Mouse (Mus musculus) CD4-positive helper T cell, adult 2 months (primary cell): ENCODE measurements around the gene Lgals9.

Experiments
- DNase-seq: peaks from one replicate; pipeline ENCODE4 v3.0.0-alpha.2; 2012; ENCODE audit warnings: low read depth, missing footprints, low spot score

Lgals9 gene

GRCm38 (mm10) chr11:78924111-78924510 is 60.6 kb downstream of the Lgals9 start:
- DNase-seq: no peak

- DNase-seq: peak; percentile 50
Observed at GRCm38 (mm10) chr11:78922678-78923407, 61.9 kb downstream of the Lgals9 start.

GRCm38 (mm10) chr11:78920411-78920939 is 64.3 kb downstream of the Lgals9 start, which contains the start of gene Nos2:
TSS of gene Nos2 (plus strand) at chr11:78920787.
- DNase-seq: no peak

- no peak for DNase-seq
Observed at GRCm38 (mm10) chr11:78919745-78920144, 65.0 kb downstream of the Lgals9 start.

- no peak for DNase-seq
Observed at GRCm38 (mm10) chr11:78916410-78916809, 68.3 kb downstream of the Lgals9 start.

GRCm38 (mm10) chr11:78915473-78915872 is 69.3 kb downstream of the Lgals9 start:
- DNase-seq: no peak
